Mouse (Mus musculus) layer of hippocampus, postnatal 10 days (tissue): ENCODE data around the gene Trpv4. TPM values are rescaled to one million over a fixed set of nuclear protein-coding genes. Genes with fewer than 3 reads are reported as not detected.

Source experiments
- DNase-seq, 2 experiments: peaks; one replicate each; pipeline ENCODE4 v3.0.0; 2021; ENCODE audit warnings: low spot score in 2 of 2
- total RNA-seq, 2 experiments: library from RNA; stranded (reverse); gene quantifications; 2 replicates each; pipeline ENCODE4 v1.2.3; 2021

Gene Trpv4
- total RNA-seq, 2 experiments from 2014 or later: 1.0 to 2.4 TPM

DNA sequence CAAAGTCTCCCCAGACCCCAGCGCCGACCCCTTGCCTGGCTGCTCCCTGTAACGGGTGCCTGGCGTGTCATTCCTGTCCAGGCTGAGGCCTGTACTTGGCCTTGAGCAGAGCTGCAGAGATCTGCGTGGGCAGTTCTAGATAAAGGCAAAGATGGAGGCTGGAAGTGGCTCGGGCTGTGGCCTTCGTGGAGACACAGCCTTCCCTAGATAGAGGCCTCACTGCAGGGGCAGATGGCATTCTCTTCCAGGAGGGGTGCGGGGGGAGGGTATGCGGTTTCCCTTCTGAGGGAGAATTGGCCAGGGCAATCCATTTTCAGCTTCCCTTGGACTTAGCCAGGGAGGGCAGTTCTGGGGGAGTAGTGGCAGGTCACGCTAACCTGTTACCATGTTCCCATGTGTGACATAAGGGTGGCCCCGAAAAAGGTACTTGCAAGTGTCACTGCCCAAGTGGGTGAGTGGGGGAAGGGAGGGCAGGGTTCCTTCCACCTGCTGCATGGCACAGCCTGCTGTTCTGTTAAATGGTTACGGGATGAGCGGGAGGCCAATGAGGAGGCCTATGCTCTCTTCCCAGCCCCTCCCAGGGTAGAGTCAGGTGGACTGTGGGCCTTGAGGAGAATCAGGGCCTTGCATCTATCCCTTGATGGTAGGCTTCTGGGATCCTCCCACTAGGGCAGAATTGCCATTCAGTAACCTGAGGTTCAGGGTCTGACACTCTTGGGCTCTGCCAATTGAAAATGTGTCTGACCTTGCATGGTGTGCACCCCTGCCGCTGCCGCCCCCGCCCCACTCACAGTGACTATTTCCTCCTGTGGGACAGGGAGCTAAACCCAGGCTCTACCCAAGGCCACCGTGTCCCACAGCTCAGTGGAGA is 67.9 kb downstream of the Trpv4 start:
- DNase-seq: no peak

- DNase-seq: no peak
Measured at GRCm38 (mm10) chr5:114589454-114589853, 68.8 kb downstream of the Trpv4 start.

GRCm38 (mm10) chr5:114589026-114589425 is 69.2 kb downstream of the Trpv4 start:
- DNase-seq: no peak

DNA sequence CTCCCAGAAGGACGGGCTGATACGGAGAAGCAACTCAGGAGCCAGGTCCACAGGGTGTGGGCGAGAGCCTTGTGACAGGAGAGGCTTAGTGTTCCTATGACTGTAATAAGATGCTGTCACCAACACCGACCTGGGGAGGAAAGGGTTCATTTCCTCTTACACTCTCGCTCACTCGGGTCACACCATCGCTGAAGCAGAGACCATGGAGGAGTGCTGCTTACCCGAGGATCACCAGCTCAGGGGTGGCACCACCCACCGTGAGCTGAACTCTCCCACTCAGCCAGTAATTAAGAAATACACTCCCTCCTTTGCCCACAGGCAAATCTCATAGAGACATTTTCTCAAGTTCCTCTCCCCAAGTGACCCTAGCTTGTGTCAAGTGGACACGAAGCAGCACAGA is 69.8 kb downstream of the Trpv4 start:
- DNase-seq: no peak

- no peak for DNase-seq
Measured at GRCm38 (mm10) chr5:114587908-114588307, 70.3 kb downstream of the Trpv4 start.

DNA sequence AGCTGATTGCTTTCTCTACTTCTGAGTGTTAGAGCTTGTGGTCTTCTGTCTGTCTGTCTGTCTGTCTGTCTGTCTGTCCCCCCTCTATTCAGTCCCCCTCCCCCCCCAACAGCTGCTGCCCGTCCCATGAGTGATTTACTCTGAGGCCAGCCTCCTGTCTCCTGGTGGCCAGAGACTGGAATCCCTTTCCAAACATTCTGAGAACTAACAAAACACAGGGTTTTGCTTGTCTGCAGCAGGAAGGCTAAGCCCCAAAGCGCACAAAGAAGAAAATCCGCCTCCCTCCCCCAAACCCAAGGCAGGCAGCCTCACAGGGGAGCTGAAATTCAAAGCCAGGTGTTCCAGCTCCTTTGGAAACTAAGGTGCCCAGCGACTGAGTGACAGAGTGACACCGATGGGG is 72.5 kb downstream of the Trpv4 start:
- DNase-seq: no peak

DNA sequence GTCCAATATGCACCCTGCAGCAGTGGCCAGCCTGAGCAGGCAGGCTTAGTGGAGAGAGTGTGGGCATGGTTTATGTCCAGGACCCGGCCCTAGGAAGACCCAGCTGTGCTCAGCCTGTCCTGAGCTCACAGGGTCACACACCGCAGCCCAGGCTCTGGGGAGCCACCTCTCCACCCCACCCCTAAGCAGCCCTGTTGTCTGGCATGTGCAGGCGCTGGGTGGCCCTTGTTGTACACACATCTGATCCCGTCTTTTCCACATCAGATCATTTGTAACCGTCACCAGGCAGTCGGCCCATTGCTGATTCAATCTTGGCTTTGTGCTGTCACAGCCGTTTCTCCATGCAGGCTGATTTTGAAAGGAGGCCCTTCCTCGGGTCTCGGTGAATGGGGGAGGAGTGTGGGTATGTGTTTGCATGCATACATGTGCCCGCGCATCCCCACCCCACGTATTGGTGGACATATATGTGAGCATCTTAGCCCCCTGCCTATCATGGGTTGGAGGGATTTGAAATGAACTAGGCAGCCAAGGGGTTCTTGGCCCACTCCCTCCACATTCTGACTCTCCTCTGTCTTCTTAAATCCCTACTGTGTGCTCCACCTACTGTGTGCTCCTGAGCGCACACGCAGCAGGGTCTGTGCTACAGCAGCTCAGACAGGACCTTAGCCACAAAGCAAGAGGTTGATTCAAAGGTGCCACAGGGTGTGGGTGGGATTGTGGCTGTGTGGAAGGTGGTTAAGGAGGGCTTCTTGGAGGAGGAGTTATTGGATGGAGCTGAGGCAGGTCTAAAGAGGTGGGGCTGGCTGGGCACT is 73.7 kb downstream of the Trpv4 start:
- peak in 1 of 2 experiments; percentile 52 for DNase-seq

GRCm38 (mm10) chr5:114583490-114584175 is 74.6 kb downstream of the Trpv4 start:
- no peak for DNase-seq

GRCm38 (mm10) chr5:114583046-114583445 is 75.2 kb downstream of the Trpv4 start:
- no peak for DNase-seq

DNA sequence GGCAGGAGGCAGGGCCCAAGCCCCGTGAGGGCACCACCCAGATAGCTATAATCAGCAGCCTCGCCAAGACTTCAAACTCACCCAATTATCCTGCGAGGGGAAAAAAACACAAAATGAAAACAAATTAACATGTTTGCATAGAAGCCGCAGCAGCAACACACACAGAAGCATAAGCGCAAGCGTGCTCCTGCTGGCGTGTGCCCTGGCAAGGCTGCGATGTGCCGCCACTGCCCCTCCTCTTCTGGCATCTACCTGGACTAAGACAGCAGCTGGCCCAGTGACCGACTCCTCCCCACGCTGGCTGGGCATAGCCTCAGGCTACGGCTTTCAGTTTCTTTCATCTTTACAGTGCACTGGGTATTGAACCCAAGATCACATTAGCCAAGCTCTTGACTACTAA is 76.7 kb downstream of the Trpv4 start:
- no peak for DNase-seq

DNA sequence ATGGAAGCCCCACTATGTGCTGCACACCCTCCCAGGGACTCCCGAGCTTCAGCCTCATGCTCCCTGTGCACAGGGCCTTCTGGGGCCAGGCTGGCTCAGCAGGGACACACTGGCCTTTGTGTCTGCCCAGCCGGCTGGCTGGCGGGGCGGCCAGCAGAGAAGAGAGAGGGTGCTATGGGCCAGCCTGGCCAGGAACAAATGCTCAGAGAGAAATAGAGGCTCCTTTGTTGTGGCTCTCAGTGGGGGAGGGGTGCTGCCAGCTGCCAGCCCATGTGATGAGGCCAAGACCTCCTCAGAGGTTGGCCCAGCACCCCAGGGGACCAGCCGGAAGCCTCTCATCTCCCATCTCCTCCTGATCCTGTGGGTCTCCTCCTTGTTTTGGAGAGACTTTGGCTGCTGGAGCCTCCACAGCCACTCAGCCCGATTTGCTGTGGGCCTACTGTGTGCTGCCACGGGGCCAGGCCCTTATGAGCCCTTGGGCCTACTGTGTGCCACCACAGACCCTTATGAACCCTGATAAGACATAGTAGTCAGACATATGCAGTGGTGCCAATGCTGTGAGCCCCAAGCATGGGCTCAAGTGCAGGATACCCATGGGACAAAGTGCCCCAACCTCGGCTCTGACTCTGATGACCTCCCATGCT is 78.4 kb downstream of the Trpv4 start:
- DNase-seq: peak; percentile 58 to 71

DNA sequence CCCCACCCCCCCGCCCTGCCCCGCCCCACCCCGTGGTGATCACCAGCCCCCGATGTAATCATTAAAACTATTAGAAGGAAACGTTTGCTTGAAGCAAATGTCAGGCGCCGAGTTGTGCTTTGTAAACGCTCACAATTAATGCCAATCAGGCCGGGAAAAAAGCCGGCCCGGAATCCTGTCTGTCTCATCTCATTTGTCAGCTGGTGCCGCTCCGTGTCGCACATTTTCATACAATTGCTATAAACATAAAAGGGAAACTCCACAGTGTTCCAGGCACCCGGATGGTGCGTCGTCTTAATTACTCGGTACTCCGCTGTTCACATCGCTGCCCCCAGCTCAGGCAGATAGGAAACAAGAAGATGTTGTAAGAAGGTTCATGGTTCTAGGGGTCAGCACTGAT is 79.9 kb downstream of the Trpv4 start:
- peak in 1 of 2 experiments; percentile 58 for DNase-seq

- DNase-seq: no peak
Measured at GRCm38 (mm10) chr5:114575986-114576605, 82.1 kb downstream of the Trpv4 start.

DNA sequence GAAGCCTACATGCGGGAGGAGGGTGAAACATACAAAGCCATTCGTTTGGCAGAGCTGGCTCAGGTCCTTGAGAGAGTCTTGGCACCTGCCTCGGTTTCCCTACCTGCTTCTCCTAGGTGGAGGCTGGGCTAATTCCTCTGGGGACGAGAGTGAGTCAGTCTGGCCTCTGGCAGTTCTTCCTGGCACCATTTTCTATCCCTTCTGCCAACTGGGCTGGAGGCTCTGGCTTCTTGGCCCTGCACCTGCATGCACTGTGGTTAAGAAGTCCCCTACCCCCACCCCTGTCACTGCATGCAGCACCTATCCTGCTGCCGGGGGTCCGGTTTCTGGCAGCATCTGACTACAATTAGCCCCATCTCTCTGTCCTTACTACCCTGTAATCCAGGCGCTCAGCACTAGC is 82.7 kb downstream of the Trpv4 start:
- DNase-seq: no peak

DNA sequence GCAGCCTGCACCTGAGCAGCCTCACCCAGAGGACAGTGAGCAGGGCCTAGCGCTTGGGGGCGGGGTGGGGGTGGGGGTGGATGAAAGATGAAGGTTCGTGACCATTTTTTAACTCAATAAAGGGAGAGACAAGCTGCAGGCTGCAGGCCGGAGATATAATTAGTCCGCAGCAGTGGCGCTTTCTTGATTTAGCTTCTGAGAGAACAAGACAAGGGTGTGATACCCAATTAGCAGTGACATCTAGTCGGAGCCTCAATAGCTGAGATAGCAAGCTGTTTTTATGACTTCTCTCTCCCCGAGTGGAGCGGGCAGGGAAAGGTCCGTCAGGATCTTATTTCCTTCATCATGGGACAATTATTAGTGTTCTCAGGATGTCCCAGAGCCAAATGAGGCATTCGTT is 83.2 kb downstream of the Trpv4 start:
- no peak for DNase-seq

- no peak for DNase-seq
Measured at GRCm38 (mm10) chr5:114573920-114574628, 84.1 kb downstream of the Trpv4 start.

- DNase-seq: no peak
Measured at GRCm38 (mm10) chr5:114572997-114573396, 85.2 kb downstream of the Trpv4 start.
